Mouse (Mus musculus) midbrain, embryonic 16.5 days (tissue): ENCODE data around the gene Syce2. TPM values are rescaled to one million over a fixed set of nuclear protein-coding genes. Genes with fewer than 3 reads are reported as not detected.

Source experiments
- ATAC-seq: fragments of 200-750 bp; cut with Nextera tagmentation; 2 replicates; pipeline ENCODE4 v1.8.0; 2017; ENCODE audit warnings: moderate TSS enrichment
- H3K27ac ChIP-seq: fragments of 300-500 bp; sonication (generic); 2 replicates; pipeline ENCODE4 v1.5.1; 2014; ENCODE audit warnings: mild to moderate bottlenecking, low read length, mixed read lengths
- H3K27me3 ChIP-seq: fragments of 300-500 bp; sonication (generic); 2 replicates; pipeline ENCODE4 v1.6.1; 2014; ENCODE audit warnings: low read depth, low read length, mixed read lengths; ENCODE audit not compliant: control insufficient read depth, insufficient read depth
- H3K36me3 ChIP-seq: fragments of 300-500 bp; sonication (generic); 2 replicates; pipeline ENCODE4 v1.6.1; 2014; ENCODE audit warnings: mild to moderate bottlenecking, low read length, moderate library complexity, mixed read lengths; ENCODE audit not compliant: control insufficient read depth, insufficient read depth
- H3K4me1 ChIP-seq: fragments of 300-500 bp; sonication (generic); 2 replicates; pipeline ENCODE4 v1.6.1; 2014; ENCODE audit warnings: mild to moderate bottlenecking, low read length, mixed read lengths; ENCODE audit not compliant: control insufficient read depth, insufficient read depth
- H3K4me2 ChIP-seq: fragments of 300-500 bp; sonication (generic); 2 replicates; pipeline ENCODE4 v1.6.1; 2014; ENCODE audit warnings: mild to moderate bottlenecking, low read length, mixed read lengths
- H3K4me3 ChIP-seq: fragments of 300-500 bp; sonication (generic); 2 replicates; pipeline ENCODE4 v1.5.1; 2014; ENCODE audit warnings: low read depth, mild to moderate bottlenecking, low read length, moderate library complexity, mixed read lengths
- H3K9ac ChIP-seq: fragments of 300-500 bp; sonication (generic); 2 replicates; pipeline ENCODE4 v1.6.1; 2014; ENCODE audit warnings: low read depth, low read length, mixed read lengths
- H3K9me3 ChIP-seq: fragments of 300-500 bp; sonication (generic); replicated peaks from 2 replicates; pipeline ENCODE4 v1.6.1; 2014; ENCODE audit warnings: mild to moderate bottlenecking, low read length, mixed read lengths; ENCODE audit not compliant: control insufficient read depth, poor library complexity, severe bottlenecking
- WGBS: fragments of 180-500 bp; shearing (Covaris S2); extraction: QIAGEN DNeasy Blood & Tissue Kit; methylation state at CpG from one replicate; pipeline ENCODE4 v1.1.7; 2014; 5-methylcytosine and 5-hydroxymethylcytosine counted together
- polyA plus RNA-seq: library from polyadenylated mRNA; unstranded; fragments of >200 nt; fragmentation: Nextera tagmentation; extraction: Ambion mirVana; gene quantifications from 2 replicates; pipeline ENCODE4 v1.2.1, GENCODE M21; 2015

Syce2 gene
- polyA plus RNA-seq, 1 experiment from 2014 or later, result 33.2 TPM

DNA sequence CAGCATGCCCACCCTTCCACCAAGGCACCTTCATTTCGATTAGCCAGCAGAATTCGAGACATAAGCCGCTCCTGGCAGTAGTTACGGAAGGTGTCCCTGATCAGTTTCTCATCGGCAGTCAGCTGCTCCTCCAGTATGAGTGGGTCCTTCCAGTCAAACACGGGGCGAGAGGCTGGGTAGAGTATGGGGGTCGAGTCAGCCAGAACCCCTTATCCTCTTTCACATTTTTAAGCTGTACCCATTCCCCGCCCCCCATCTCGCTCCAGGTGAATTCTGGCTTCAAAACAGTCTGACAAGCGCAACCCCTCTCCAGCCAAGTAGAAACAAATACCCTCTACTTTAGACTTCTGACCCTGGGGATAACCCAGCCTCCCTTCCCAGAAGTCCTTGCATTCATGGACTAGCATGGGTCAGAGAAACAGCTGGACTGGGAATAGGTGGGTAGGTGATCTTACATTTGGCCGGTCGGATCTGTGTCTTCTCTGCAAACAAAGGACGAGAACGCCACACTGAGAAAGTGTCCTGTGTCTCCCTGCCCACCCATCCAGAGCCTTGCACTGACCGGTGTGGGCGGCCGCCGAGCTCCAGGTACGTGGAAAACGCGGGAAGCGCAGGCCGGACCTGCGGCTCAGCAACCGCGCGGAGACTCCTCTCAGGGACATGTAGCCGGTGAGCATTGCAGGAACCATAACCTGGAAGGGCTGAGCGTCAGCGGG, 21.2 kb downstream of the Syce2 start:
- peak; percentile 76; the same call in 1 of the 2 replicates for ATAC-seq

DNA sequence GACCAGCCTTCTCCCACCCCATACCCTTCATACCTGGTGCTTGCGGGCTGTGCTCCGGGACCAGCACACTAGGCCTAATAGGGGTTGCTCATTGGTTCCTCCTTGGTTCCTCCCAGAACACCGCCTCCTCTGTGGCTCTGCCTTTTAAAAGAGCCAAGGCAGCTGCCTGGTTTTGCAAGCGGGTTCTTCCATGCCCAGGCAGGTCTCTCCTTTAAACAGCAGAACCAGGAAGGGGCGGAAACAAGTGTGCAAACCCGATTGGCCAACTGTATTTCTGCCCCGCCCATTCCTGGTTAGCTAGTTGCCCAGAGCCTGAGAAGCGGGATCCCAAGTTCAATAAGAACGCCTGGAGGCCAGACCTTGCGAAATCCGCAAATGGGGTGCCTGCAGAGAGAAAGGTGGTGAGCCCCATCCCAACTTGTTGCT, 21.8 kb downstream of the Syce2 start, which contains the start of gene Gcdh:
Gene Gcdh (minus strand): TSS at position 213 of the 426 bp plus-strand sequence.
- WGBS, result 0% methylated on average over 11 of the region's 11 CpGs

More for the DNA sequence above, 21.2 kb downstream of the Syce2 start:
- peak overlapping the region; percentile 82 for H3K4me3 ChIP-seq
- H3K27ac ChIP-seq, result peak overlapping the region; percentile 71
- 12% methylated on average over 31 of the region's 31 CpGs for WGBS
- H3K4me2 ChIP-seq, result peak overlapping the region; percentile 71
- no peaks in the 10 kb centered on the region for H3K9me3 ChIP-seq
- H3K27me3 ChIP-seq, result no peaks in the 10 kb centered on the region
- H3K4me1 ChIP-seq, result peaks cover 12% of the 10 kb centered on the region
- H3K9ac ChIP-seq, result peak overlapping the region; percentile 84
- peaks cover 8% of the 10 kb centered on the region; the same call in 1 of the 2 replicates for H3K36me3 ChIP-seq

DNA sequence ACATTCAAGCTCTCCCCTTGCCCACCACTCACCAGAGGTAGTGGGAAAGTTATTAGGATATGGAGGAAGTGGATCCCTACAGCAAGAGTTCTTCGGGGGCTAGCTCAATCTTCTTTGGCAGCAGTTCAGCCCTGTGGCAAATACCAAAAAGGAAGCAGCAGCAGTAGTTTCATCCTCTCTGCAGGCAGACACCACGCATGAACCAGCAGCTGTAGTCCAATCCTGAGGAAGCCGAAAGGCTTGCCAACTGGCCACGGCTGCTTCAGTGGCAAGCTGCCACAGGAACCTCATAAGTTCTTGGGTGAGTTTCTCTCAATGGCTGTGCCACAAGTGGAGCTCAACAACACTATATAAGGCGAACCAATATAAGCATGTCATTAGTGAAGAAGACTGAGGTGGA, 24.1 kb downstream of the Syce2 start:
- H3K4me1 ChIP-seq, result peaks cover 12% of the 10 kb centered on the region
- no peak overlapping the region for H3K4me3 ChIP-seq
- no peaks in the 10 kb centered on the region for H3K36me3 ChIP-seq
- H3K27me3 ChIP-seq, result no peaks in the 10 kb centered on the region
- WGBS, result 86% methylated on average over 5 of the region's 5 CpGs
- no peak overlapping the region for H3K27ac ChIP-seq
- no peak overlapping the region for H3K4me2 ChIP-seq
- no peaks in the 10 kb centered on the region for H3K9me3 ChIP-seq
- no peak for ATAC-seq
- H3K9ac ChIP-seq, result no peak overlapping the region

More for the DNA sequence above, 21.8 kb downstream of the Syce2 start, which contains the start of gene Gcdh:
- peak within 1 kb of the TSS; percentile 71 for H3K27ac ChIP-seq
- H3K4me2 ChIP-seq, result peak within 1 kb of the TSS; percentile 71
- H3K4me3 ChIP-seq, result peak within 1 kb of the TSS; percentile 82
- peak; percentile 99 for ATAC-seq
- peaks cover 6% of the 10 kb centered on the region; the same call in 1 of the 2 replicates for H3K36me3 ChIP-seq
- peaks cover 12% of the 10 kb centered on the region for H3K4me1 ChIP-seq
- H3K27me3 ChIP-seq, result no peaks in the 10 kb centered on the region
- peak within 1 kb of the TSS; percentile 84 for H3K9ac ChIP-seq
- H3K9me3 ChIP-seq, result no peaks in the 10 kb centered on the region

DNA sequence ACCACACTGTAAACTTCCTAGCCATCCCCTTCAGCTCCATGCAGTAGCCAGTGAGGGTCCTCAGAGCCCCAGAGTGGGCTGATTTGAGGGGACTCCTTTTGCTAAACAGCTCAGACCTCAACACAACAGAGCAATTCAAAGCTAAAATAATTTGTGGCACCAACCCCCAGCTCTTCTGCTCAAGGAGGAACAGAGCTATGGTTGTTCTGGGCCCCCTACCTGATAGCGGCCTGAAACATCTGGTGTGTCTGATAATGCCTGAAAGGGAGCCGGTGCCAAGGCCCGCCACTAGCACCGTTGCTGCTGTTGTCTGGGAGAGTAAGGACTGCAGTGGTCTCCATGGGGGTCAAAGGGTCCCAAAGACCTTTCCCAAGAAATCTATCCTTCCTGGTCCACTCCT, 29.2 kb downstream of the Syce2 start:
- no peak overlapping the region for H3K27ac ChIP-seq
- peaks cover 11% of the 10 kb centered on the region for H3K4me1 ChIP-seq
- H3K36me3 ChIP-seq, result no peaks in the 10 kb centered on the region
- H3K9me3 ChIP-seq, result no peaks in the 10 kb centered on the region
- H3K4me2 ChIP-seq, result no peak overlapping the region
- H3K27me3 ChIP-seq, result no peaks in the 10 kb centered on the region; the same call in 1 of the 2 replicates
- no peak overlapping the region for H3K9ac ChIP-seq
- 61% methylated on average over 4 of the region's 4 CpGs for WGBS
- ATAC-seq, result no peak
- H3K4me3 ChIP-seq, result no peak overlapping the region

DNA sequence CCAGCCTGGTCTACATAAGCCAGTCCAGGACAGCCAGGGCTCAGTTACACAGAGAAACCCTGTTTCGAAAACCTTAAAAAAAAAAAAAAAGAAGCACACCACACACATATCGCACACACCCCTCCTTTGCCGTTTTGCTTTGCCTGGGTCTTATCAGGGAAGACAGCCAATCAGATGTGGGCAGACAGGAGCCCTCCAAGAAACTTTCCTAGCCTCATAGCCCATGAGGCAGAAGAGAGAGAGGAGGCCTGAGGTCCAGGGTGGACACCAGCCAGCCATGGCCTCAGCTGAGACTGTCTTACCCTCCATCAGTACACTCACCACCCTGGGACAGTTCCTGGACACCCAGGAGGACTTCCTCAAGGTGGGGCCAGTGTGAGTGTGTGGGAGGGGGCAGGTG, 29.8 kb downstream of the Syce2 start, which contains the start of gene Klf1:
Gene Klf1 (plus strand): TSS at position 177 of the 400 bp plus-strand sequence.
- Histone ChIP-seq H3K36me3 (no peaks in the 10 kb centered on the region), H3K4me2 (peak within 1 kb of the TSS; percentile 95), H3K4me3 (peak within 1 kb of the TSS; percentile 48), H3K27ac (no peak within 1 kb of the TSS), H3K9ac (peak within 1 kb of the TSS; percentile 40), H3K9me3 (no peaks in the 10 kb centered on the region), H3K27me3 (no peaks in the 10 kb centered on the region; the same call in 1 of the 2 replicates), H3K4me1 (peaks cover 11% of the 10 kb centered on the region)
- ATAC-seq, result no peak
- 90% methylated on average over 3 of the region's 3 CpGs for WGBS

DNA sequence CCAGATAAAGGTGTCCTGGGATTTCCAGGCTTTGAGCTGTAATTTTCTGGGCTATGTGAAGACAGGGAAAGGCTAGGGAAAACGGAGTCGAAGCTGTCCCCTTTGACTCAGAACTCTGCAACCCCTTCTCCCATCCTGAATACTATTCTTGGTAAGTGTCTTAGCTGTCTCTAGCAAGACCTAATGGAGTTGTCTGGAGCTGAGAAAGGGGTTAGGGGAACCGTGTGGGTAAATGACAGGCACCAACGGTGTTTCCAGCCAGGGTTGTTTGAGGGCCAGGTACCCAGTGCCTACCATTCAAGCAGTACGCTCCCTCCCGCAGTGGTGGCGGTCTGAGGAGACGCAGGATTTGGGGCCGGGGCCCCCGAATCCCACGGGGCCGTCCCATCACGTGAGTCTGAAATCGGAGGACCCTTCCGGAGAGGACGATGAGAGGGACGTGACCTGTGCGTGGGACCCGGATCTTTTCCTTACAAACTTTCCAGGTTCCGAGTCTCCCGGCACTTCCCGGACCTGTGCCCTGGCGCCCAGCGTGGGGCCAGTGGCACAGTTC, 30.5 kb downstream of the Syce2 start:
- ATAC-seq, result peak; percentile 4
- Histone ChIP-seq H3K27ac (no peak overlapping the region), H3K27me3 (no peaks in the 10 kb centered on the region; the same call in 1 of the 2 replicates), H3K4me3 (peak overlapping the region; percentile 48), H3K9me3 (no peaks in the 10 kb centered on the region), H3K4me1 (peaks cover 11% of the 10 kb centered on the region), H3K9ac (peak overlapping the region; percentile 40), H3K4me2 (peak overlapping the region; percentile 95), H3K36me3 (no peaks in the 10 kb centered on the region)
- 3% methylated on average over 24 of the region's 24 CpGs for WGBS

DNA sequence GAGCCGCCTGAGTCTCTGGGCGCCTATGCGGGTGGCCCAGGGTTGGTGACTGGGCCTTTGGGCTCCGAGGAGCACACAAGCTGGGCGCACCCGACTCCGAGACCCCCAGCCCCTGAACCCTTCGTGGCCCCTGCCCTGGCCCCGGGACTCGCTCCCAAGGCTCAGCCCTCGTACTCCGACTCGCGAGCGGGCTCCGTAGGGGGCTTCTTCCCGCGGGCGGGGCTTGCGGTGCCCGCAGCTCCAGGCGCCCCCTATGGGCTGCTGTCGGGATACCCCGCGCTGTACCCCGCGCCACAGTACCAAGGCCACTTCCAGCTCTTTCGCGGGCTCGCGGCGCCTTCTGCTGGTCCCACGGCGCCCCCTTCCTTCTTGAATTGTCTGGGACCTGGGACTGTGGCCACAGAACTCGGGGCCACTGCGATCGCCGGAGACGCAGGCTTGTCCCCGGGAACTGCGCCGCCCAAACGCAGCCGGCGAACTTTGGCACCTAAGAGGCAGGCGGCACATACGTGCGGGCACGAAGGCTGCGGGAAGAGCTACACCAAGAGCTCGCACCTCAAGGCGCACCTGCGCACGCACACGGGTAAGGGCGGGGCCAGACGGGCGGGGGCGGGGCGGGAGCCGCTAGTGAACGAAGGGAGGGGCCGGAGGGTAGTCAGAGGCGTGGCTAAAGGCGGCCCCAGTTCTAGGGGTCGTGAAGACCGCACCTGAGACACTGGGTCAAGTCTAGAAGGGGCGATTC, 31.2 kb downstream of the Syce2 start:
- H3K9me3 ChIP-seq, result no peaks in the 10 kb centered on the region
- peak overlapping the region; percentile 48 for H3K4me3 ChIP-seq
- H3K4me2 ChIP-seq, result peak overlapping the region; percentile 95
- no peak overlapping the region for H3K27ac ChIP-seq
- H3K27me3 ChIP-seq, result no peaks in the 10 kb centered on the region; the same call in 1 of the 2 replicates
- peak; percentile 87 for ATAC-seq
- peak overlapping the region; percentile 40 for H3K9ac ChIP-seq
- no peaks in the 10 kb centered on the region for H3K36me3 ChIP-seq
- peaks cover 11% of the 10 kb centered on the region for H3K4me1 ChIP-seq
- under 1% methylated on average over 65 of the region's 68 CpGs for WGBS

DNA sequence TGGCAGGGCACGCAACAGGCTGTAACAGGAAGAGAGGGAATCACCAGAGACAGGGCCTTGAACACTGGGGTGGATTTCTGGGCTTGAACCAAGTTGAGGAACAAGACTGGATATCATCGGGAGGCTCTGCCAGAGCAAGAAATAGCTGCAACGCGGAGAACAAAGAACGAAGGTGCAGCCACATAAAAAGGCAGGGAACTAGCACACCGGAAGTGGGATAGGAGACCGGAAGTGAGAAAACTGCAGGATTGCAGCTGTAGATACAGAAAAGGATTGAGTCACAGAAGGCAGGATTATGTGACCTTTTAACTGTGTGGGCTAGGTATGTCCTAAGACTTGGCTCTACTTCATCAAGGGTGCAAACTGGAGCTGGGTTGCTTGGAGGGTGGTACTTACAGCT, 32.4 kb downstream of the Syce2 start:
- H3K9ac ChIP-seq, result no peak overlapping the region
- no peaks in the 10 kb centered on the region for H3K9me3 ChIP-seq
- H3K27me3 ChIP-seq, result no peaks in the 10 kb centered on the region; the same call in 1 of the 2 replicates
- H3K4me2 ChIP-seq, result no peak overlapping the region
- H3K27ac ChIP-seq, result no peak overlapping the region
- no peaks in the 10 kb centered on the region for H3K36me3 ChIP-seq
- no peak overlapping the region for H3K4me3 ChIP-seq
- peaks cover 11% of the 10 kb centered on the region for H3K4me1 ChIP-seq
- 92% methylated on average over 7 of the region's 7 CpGs for WGBS
- ATAC-seq, result no peak
